Mouse (Mus musculus) erythroblast, embryonic 14.5 days (primary cell): ENCODE data around the gene Slc22a20.

Experiments used
- GATA1 ChIP-seq: IDR thresholded peaks from 2 replicates; pipeline ENCODE4 v1.6.1; 2012; ENCODE audit warnings: low read length, inconsistent platforms, mixed read lengths
- TAL1 ChIP-seq: IDR thresholded peaks from 3 replicates; pipeline ENCODE4 v1.6.1; 2012; ENCODE audit warnings: low read length, inconsistent platforms, mixed read lengths

GRCm38 (mm10) chr19:5975112-5975511 lies 10.8 kb downstream of the Slc22a20 start:
- TF ChIP-seq GATA1 (no peak), TAL1 (no peak)
